Mouse (Mus musculus) midbrain, embryonic 11.5 days (tissue): ENCODE measurements around the gene Celf1. TPM values are rescaled to one million over a fixed set of nuclear protein-coding genes. Genes with fewer than 3 reads are reported as not detected.

Experiments
- ATAC-seq: fragments of 200-750 bp; cut with Nextera tagmentation; 2 replicates; pipeline ENCODE4 v1.8.0; 2017; ENCODE audit warnings: moderate TSS enrichment, moderate library complexity; ENCODE audit not compliant: low FRiP score
- DNase-seq: peaks from one replicate; pipeline ENCODE4 v3.0.0; 2015; ENCODE audit warnings: low spot score; ENCODE audit errors: missing footprints
- H3K27ac ChIP-seq: fragments of 300-500 bp; sonication (generic); 2 replicates; pipeline ENCODE4 v1.5.1; 2014; ENCODE audit warnings: low read depth, low read length
- H3K27me3 ChIP-seq: fragments of 300-500 bp; sonication (generic); 2 replicates; pipeline ENCODE4 v1.6.1; 2014; ENCODE audit warnings: mild to moderate bottlenecking, low read length, moderate library complexity, mixed read lengths; ENCODE audit not compliant: control insufficient read depth, insufficient read depth
- H3K36me3 ChIP-seq: fragments of 300-500 bp; sonication (generic); 2 replicates; pipeline ENCODE4 v1.6.1; 2014; ENCODE audit warnings: mild to moderate bottlenecking, low read length, moderate library complexity, mixed read lengths; ENCODE audit not compliant: control insufficient read depth, insufficient read depth
- H3K4me1 ChIP-seq: fragments of 300-500 bp; sonication (generic); 2 replicates; pipeline ENCODE4 v1.6.1; 2014; ENCODE audit warnings: low read length; ENCODE audit not compliant: control insufficient read depth, insufficient read depth
- H3K4me2 ChIP-seq: fragments of 300-500 bp; sonication (generic); 2 replicates; pipeline ENCODE4 v1.6.1; 2014; ENCODE audit warnings: mild to moderate bottlenecking, moderate library complexity
- H3K4me3 ChIP-seq: fragments of 300-500 bp; sonication (generic); 2 replicates; pipeline ENCODE4 v1.5.1; 2014; ENCODE audit warnings: low read depth, low read length
- H3K9ac ChIP-seq: fragments of 300-500 bp; sonication (generic); 2 replicates; pipeline ENCODE4 v1.6.1; 2014; ENCODE audit warnings: low read length
- H3K9me3 ChIP-seq: fragments of 300-500 bp; sonication (generic); 2 replicates; pipeline ENCODE4 v1.6.1; 2016; ENCODE audit warnings: low read length; ENCODE audit not compliant: control insufficient read depth
- WGBS: fragments of 180-500 bp; shearing (Covaris S2); extraction: QIAGEN DNeasy Blood & Tissue Kit; methylation state at CpG from one replicate; pipeline ENCODE4 v1.1.7; 2014; 5-methylcytosine and 5-hydroxymethylcytosine counted together
- polyA plus RNA-seq: library from polyadenylated mRNA; unstranded; fragments of >200 nt; fragmentation: Nextera tagmentation; extraction: Ambion mirVana; gene quantifications from 2 replicates; pipeline ENCODE4 v1.2.1, GENCODE M21; 2014

The Celf1 gene
- polyA plus RNA-seq, 1 experiment from 2014 or later = 103 TPM

DNA sequence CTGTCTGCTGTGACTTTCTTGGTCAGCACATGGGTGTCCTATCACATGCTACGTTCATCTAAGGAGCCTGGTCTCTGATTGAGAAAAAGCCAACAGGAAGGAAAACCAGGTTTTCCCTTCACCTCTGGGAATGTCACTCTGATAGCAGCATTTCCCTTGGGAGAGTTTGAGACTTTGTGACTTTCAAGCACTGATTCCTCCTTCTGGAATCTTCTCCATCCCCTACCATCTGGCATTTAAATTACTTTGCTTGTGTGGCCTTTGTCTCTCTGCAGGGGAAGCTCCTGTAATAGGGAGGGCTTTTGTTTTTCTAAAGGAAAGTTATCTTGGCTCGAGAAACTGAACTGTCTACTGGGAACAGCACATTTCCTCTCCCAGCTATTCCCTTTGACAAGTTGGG lies 82.9 kb downstream of the Celf1 start:
- peaks cover 4% of the 10 kb centered on the region; the same call in 1 of the 2 replicates for H3K36me3 ChIP-seq
- H3K4me1 ChIP-seq = no peaks in the 10 kb centered on the region
- ATAC-seq = no peak
- no peaks in the 10 kb centered on the region for H3K9me3 ChIP-seq
- H3K9ac ChIP-seq = no peak overlapping the region
- H3K4me3 ChIP-seq = no peak overlapping the region
- no peaks in the 10 kb centered on the region for H3K27me3 ChIP-seq
- H3K27ac ChIP-seq = no peak overlapping the region
- no peak overlapping the region for H3K4me2 ChIP-seq
- DNase-seq = no peak
- WGBS = 69% methylated on average over 2 of the region's 2 CpGs

DNA sequence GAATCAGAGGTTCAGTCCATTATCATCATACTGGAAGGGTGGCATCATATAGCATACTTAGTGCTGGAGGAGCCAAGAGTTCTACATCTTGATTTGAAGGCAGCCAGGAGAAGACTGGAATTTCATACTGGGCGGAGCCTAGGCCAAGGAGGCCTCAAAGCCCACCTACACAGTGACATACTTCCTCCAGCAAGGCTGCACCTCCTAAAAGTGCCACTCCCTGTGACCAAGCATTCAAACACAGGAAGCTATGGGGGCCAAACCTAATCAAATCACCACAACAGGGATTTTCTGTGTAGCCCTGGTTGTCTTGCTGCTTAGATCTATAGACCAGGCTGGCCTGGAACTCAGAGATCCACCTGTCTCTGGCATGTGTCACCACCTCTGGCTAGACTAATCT lies 83.8 kb downstream of the Celf1 start:
- Histone ChIP-seq H3K36me3 (peaks cover 4% of the 10 kb centered on the region; the same call in 1 of the 2 replicates), H3K27ac (no peak overlapping the region), H3K4me3 (no peak overlapping the region), H3K9ac (no peak overlapping the region), H3K27me3 (no peaks in the 10 kb centered on the region), H3K9me3 (no peaks in the 10 kb centered on the region), H3K4me2 (no peak overlapping the region), H3K4me1 (no peaks in the 10 kb centered on the region)
- DNase-seq (no peak), ATAC-seq (no peak)
- WGBS = 100% methylated on average over 1 of the region's 1 CpGs

DNA sequence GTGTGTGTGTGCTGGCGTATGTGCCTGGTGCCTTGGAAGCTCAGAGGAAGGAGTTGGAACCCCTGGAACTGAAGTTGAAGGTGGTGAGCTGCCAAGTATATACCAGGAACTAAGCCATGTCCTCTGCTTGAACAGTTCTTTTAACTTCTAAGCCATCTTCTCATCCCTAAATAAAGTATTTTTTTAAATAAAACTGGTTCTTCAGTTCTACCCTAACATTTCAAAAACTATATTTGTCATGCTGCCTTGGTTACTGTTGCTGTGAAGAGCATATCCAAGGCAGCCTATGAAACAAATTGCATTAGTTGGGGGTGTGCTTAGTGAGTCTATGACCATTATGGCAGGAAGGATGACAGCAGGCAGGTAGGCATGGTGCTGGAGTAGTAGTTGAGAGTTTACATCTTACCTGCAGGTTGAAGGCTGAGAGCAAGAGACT lies 84.9 kb downstream of the Celf1 start:
- Histone ChIP-seq H3K4me2 (no peak overlapping the region), H3K36me3 (peaks cover 2% of the 10 kb centered on the region; the same call in 1 of the 2 replicates), H3K27ac (no peak overlapping the region), H3K9me3 (no peaks in the 10 kb centered on the region), H3K9ac (no peak overlapping the region), H3K4me1 (no peaks in the 10 kb centered on the region), H3K27me3 (no peaks in the 10 kb centered on the region), H3K4me3 (no peak overlapping the region)
- DNase-seq (no peak), ATAC-seq (no peak)
- WGBS = 97% methylated on average over 1 of the region's 1 CpGs

DNA sequence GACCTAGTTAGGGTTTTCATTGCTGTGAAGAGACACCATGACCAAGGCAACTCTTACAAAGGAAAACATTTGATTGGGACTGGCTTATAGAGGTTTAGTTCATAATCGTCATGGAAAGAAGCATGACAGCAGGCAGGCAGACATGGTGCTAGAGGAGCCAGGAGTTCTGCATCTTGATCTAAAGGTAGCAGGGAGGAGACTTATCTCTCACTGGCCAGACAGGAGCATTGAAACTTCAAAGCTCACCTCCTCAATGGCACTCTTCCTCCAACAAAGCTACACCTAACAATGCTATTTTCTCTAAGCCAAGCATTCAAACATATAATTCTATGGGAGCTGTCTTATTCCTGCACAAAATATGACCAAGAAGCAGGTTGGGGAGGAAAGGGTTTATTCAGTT lies 86.3 kb downstream of the Celf1 start:
- no peaks in the 10 kb centered on the region for H3K4me1 ChIP-seq

DNA sequence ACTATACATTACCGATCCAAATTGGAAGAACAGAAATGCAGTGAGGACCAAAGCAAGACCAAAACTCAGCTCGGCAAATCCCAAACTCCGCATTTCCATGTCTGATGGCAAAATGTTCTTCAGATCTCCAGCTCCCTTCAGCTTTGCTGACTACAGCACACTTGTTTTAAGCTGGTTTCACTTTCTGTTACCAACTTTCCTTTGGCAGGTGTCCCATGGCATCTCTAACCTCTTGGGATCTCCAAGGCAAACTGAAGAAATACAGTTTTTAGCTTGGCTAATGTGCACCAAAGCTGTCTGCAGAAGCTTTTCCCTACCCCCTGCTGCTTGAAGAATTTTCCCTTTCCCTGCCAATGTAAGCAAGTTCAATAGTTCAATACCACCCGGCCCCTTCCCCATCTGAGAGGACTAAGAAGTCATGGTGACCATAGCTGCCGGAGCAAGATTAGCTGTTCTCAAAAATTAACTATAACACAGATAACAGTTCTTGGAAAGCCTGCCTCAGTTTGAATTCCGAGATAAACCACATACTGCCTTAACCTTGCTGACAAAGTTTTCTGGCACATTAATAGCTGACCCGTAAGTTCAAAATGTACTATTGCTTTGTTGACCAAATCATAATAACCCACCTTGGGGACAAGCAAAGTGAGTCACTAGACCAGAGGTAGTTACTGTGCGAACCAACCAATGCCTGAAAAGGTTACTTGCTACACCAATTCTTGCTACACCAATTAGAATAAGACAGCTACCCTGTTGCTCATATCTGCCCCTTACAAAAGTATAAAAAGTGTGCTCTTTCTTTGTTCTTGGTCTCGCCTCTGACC lies 87.4 kb downstream of the Celf1 start:
- DNase-seq (no peak), ATAC-seq (no peak)
- H3K4me3 ChIP-seq = no peak overlapping the region
- H3K9ac ChIP-seq = no peak overlapping the region
- 84% methylated on average over 9 of the region's 9 CpGs for WGBS
- no peaks in the 10 kb centered on the region for H3K9me3 ChIP-seq
- H3K36me3 ChIP-seq = no peaks in the 10 kb centered on the region
- no peaks in the 10 kb centered on the region for H3K27me3 ChIP-seq
- H3K4me2 ChIP-seq = no peak overlapping the region
- no peak overlapping the region for H3K27ac ChIP-seq
- no peaks in the 10 kb centered on the region for H3K4me1 ChIP-seq

More for the DNA sequence above, 86.3 kb downstream of the Celf1 start:
- H3K27ac ChIP-seq = no peak overlapping the region
- ATAC-seq = no peak
- H3K4me2 ChIP-seq = no peak overlapping the region
- WGBS = 94% methylated on average over 1 of the region's 1 CpGs
- no peak overlapping the region for H3K4me3 ChIP-seq
- H3K9me3 ChIP-seq = no peaks in the 10 kb centered on the region
- H3K27me3 ChIP-seq = no peaks in the 10 kb centered on the region
- H3K9ac ChIP-seq = no peak overlapping the region
- DNase-seq = no peak
- H3K36me3 ChIP-seq = no peaks in the 10 kb centered on the region

DNA sequence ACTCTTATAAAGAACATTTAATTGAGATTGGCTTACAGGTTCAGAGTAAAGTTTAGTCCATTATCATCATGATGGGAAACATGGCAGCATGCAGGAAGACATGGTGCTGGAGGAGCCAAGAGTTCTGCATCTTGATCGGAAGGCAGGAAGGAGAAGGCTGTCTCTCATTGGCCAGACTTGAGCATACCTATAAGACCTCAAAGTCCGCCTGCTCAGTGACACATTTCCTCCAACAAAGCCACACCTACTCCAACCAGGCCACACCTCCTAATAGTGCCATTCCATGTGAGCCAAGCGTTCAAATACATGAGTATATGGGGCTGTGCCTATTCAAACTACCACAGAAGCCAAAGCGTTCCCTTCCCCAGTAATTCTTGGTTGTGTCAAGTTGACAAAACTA lies 91.0 kb downstream of the Celf1 start:
- Histone ChIP-seq H3K36me3 (no peaks in the 10 kb centered on the region), H3K27ac (no peak overlapping the region), H3K27me3 (no peaks in the 10 kb centered on the region), H3K4me3 (no peak overlapping the region), H3K4me1 (no peaks in the 10 kb centered on the region), H3K4me2 (no peak overlapping the region), H3K9ac (no peak overlapping the region), H3K9me3 (no peaks in the 10 kb centered on the region)
- WGBS = 81% methylated on average over 4 of the region's 4 CpGs
- ATAC-seq = no peak
- no peak for DNase-seq

DNA sequence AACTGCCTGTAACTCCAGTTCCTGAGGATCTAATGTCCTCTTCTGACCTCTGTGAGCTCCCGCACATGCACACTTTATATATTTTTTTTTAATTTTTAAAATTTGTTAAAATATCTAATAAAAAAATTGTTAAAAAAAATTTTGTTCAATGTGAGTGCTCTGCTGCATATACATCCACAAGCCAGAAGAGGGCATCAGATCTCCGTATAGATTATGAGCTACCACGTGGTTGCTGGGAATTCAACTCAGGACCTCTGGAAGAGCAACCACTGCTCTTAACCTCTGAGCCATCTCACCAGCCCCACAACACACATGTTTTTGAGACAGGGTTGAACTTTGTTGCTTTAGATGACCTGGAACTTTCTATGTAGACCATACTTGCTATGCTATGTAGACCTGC lies 92.8 kb downstream of the Celf1 start:
- no peak for ATAC-seq
- Histone ChIP-seq H3K4me1 (no peaks in the 10 kb centered on the region), H3K27me3 (no peaks in the 10 kb centered on the region), H3K36me3 (no peaks in the 10 kb centered on the region), H3K4me3 (no peak overlapping the region), H3K9ac (no peak overlapping the region), H3K9me3 (no peaks in the 10 kb centered on the region), H3K4me2 (no peak overlapping the region), H3K27ac (no peak overlapping the region)
- 19% methylated on average over 3 of the region's 3 CpGs for WGBS
- no peak for DNase-seq

DNA sequence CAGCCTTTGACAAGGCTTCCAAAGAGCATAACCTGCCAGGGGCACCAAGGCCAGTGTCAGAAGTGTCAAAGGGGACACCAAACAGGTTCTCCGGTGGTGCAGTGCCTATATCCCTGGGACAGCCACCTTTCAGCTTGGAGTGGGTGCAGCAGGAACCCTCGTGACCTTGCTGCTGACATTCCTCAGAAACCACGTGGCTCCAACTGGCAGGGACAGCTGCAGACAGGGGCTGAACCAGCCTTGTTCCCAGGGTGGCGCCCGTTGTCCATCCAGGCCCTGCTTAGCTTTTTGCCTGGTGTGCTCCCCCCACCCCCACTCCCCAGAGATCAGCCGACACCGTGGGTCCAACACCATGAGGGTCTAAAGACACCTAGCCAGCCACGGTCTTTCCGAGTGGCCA lies 95.2 kb downstream of the Celf1 start, which contains the start of gene Rapsn:
Gene Rapsn (plus strand): TSS at position 236 of the 400 bp plus-strand sequence.
- Histone ChIP-seq H3K27me3 (no peaks in the 10 kb centered on the region), H3K9me3 (no peaks in the 10 kb centered on the region), H3K27ac (no peak within 1 kb of the TSS), H3K36me3 (no peaks in the 10 kb centered on the region), H3K4me2 (no peak within 1 kb of the TSS), H3K9ac (no peak within 1 kb of the TSS), H3K4me3 (no peak within 1 kb of the TSS), H3K4me1 (no peaks in the 10 kb centered on the region)
- ATAC-seq (no peak), DNase-seq (no peak)
- 75% methylated on average over 9 of the region's 9 CpGs for WGBS

DNA sequence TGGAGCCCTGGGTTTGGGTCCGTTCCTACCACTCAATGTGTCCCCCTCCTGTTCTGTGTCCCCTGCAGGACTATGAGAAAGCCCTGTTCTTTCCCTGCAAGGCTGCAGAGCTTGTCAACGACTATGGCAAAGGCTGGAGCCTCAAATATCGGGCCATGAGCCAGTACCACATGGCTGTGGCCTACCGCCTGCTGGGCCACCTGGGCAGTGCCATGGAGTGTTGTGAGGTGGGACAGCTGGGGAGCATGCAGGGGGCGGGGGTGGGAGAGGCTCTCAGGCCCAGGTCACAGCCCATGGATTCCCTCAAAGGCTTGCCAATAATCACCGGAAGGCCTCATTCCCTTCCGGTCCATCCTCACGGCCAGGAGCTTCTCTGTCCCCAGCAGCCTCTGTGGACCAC lies 101.6 kb downstream of the Celf1 start:
- Histone ChIP-seq H3K4me2 (no peak overlapping the region), H3K4me1 (no peaks in the 10 kb centered on the region), H3K9me3 (no peaks in the 10 kb centered on the region), H3K27me3 (no peaks in the 10 kb centered on the region), H3K9ac (no peak overlapping the region), H3K27ac (no peak overlapping the region), H3K36me3 (no peaks in the 10 kb centered on the region), H3K4me3 (no peak overlapping the region)
- no peak for ATAC-seq
- DNase-seq = no peak
- 73% methylated on average over 8 of the region's 8 CpGs for WGBS
